Mouse (Mus musculus): ENCODE data around the gene Cutal. TPM values are rescaled to one million over a fixed set of nuclear protein-coding genes. Genes with fewer than 3 reads are reported as not detected.

The Cutal gene
- polyA plus RNA-seq, 1 experiment, result not detected

- whole genome bisulfite sequencing, result 78% methylated on average over 5 of the region's 5 CpGs
- Histone ChIP-seq H3K27ac (ENCODE audit: insufficient read depth, low read depth, low read length) (no peak overlapping the region), H3K4me3 (ENCODE audit: insufficient read depth, low read depth, low read length) (no peak overlapping the region), H3K4me1 (ENCODE audit: control insufficient read depth, insufficient read depth, low read length) (peaks cover 8% of the 10 kb centered on the region)
- TF ChIP-seq CTCF (IDR thresholded peaks at IDR 0.05; ENCODE audit: insufficient read depth, low read depth, low read length) (no peak), POLR2A (IDR thresholded peaks at IDR 0.05; ENCODE audit: insufficient read depth, low read depth, low read length) (no peak)
Observed at GRCm38 (mm10) chr2:34937460-34937859, 63.3 kb downstream of the Cutal start.

GRCm38 (mm10) chr2:34938269-34939208, 64.3 kb downstream of the Cutal start:
- no peak overlapping the region for H3K27ac ChIP-seq (ENCODE audit: insufficient read depth, low read depth, low read length)
- H3K4me3 ChIP-seq (ENCODE audit: insufficient read depth, low read depth, low read length), result no peak overlapping the region
- 57% methylated on average over 8 of the region's 8 CpGs for WGBS
- peaks cover 9% of the 10 kb centered on the region for H3K4me1 ChIP-seq (ENCODE audit: control insufficient read depth, insufficient read depth, low read length)
- TF ChIP-seq POLR2A (IDR thresholded peaks at IDR 0.05; ENCODE audit: insufficient read depth, low read depth, low read length) (no peak), CTCF (IDR thresholded peaks at IDR 0.05; ENCODE audit: insufficient read depth, low read depth, low read length) (no peak)

- peaks cover 15% of the 10 kb centered on the region for H3K4me1 ChIP-seq (ENCODE audit: control insufficient read depth, insufficient read depth, low read length)
- WGBS, result 80% methylated on average over 5 of the region's 5 CpGs
- no peak for TF ChIP-seq POLR2A (IDR thresholded peaks at IDR 0.05; ENCODE audit: insufficient read depth, low read depth, low read length)
- no peak for TF ChIP-seq CTCF (IDR thresholded peaks at IDR 0.05; ENCODE audit: insufficient read depth, low read depth, low read length)
- no peak overlapping the region for H3K4me3 ChIP-seq (ENCODE audit: insufficient read depth, low read depth, low read length)
- H3K27ac ChIP-seq (ENCODE audit: insufficient read depth, low read depth, low read length), result no peak overlapping the region
Observed at GRCm38 (mm10) chr2:34940246-34940645, 66.0 kb downstream of the Cutal start.

- Histone ChIP-seq H3K4me1 (ENCODE audit: control insufficient read depth, insufficient read depth, low read length) (peaks cover 15% of the 10 kb centered on the region), H3K4me3 (ENCODE audit: insufficient read depth, low read depth, low read length) (no peak overlapping the region), H3K27ac (ENCODE audit: insufficient read depth, low read depth, low read length) (no peak overlapping the region)
- 88% methylated on average over 11 of the region's 11 CpGs for WGBS
- TF ChIP-seq CTCF (IDR thresholded peaks at IDR 0.05; ENCODE audit: insufficient read depth, low read depth, low read length) (no peak), POLR2A (IDR thresholded peaks at IDR 0.05; ENCODE audit: insufficient read depth, low read depth, low read length) (no peak)
Observed at GRCm38 (mm10) chr2:34941061-34941675, 67.0 kb downstream of the Cutal start.

Other genes starting within 250 kb of the Cutal start
- gene Gapvd1, start 119.2 kb upstream of the Cutal start, polyA plus RNA-seq (2012; ENCODE audit: insufficient read depth, insufficient read length, low replicate concordance, missing spikeins), result not detected in 2 replicates
- not detected in 2 replicates for gene Hspa5, start 102.4 kb upstream of the Cutal start, polyA plus RNA-seq (2012; ENCODE audit: insufficient read depth, insufficient read length, low replicate concordance, missing spikeins)
- not detected in 2 replicates for gene Rabepk, start 74.5 kb upstream of the Cutal start, polyA plus RNA-seq (2012; ENCODE audit: insufficient read depth, insufficient read length, low replicate concordance, missing spikeins)
- not detected in 2 replicates for gene Fbxw2, start 48.1 kb upstream of the Cutal start, polyA plus RNA-seq (2012; ENCODE audit: insufficient read depth, insufficient read length, low replicate concordance, missing spikeins)
- gene Gm34653, start 41.4 kb upstream of the Cutal start, polyA plus RNA-seq (2012; ENCODE audit: insufficient read depth, insufficient read length, low replicate concordance, missing spikeins), result not detected in 2 replicates
- not detected in 2 replicates for gene Psmd5, start 572 bp downstream of the Cutal start, polyA plus RNA-seq (2012; ENCODE audit: insufficient read depth, insufficient read length, low replicate concordance, missing spikeins)
- gene Phf19, start 39.6 kb downstream of the Cutal start, polyA plus RNA-seq (2012; ENCODE audit: insufficient read depth, insufficient read length, low replicate concordance, missing spikeins), result not detected in 2 replicates
- gene Traf1, start 87.4 kb downstream of the Cutal start, polyA plus RNA-seq (2012; ENCODE audit: insufficient read depth, insufficient read length, low replicate concordance, missing spikeins), result not detected in 2 replicates
- not detected in 2 replicates for gene Hc, start 187.0 kb downstream of the Cutal start, polyA plus RNA-seq (2012; ENCODE audit: insufficient read depth, insufficient read length, low replicate concordance, missing spikeins)
- gene AI182371, start 227.1 kb downstream of the Cutal start, polyA plus RNA-seq (2012; ENCODE audit: insufficient read depth, insufficient read length, low replicate concordance, missing spikeins), result not detected in 2 replicates
- gene Cntrl, start 235.1 kb downstream of the Cutal start, polyA plus RNA-seq (2012; ENCODE audit: insufficient read depth, insufficient read length, low replicate concordance, missing spikeins), result 331 TPM in 1 of 2 replicates, not detected in the other